23 mouse cellular contexts compared by ENCODE assay signal in genomic region chr13:98132951-98133350, GRCm38 (mm10).
DNase-seq lines count a peak whose midpoint lies in the region; ATAC-seq and TF ChIP-seq lines count a peak whose summit lies in the region.
"Had no signal": no experiment of that assay in that cellular context is flagged by ENCODE, and none has a peak within 500 bp of the region (broad histone marks: within the 10 kb centered on the region; RNA-seq: fewer than 3 reads in every experiment).

No protein-coding gene starts in this region.

- peaks cover 35% of the 10 kb centered on the region for H3K4me1 ChIP-seq in embryonic facial prominence, embryonic 10.5 days
- H3K4me1 ChIP-seq in stomach, postnatal 0 days (replicated peaks; ENCODE audit: control insufficient read depth, insufficient read depth), result no peaks in the 10 kb centered on the region
- H3K4me1 ChIP-seq in kidney, embryonic 15.5 days, result peaks cover 15% of the 10 kb centered on the region

- TF ChIP-seq CTCF in stomach, postnatal 0 days (IDR thresholded peaks at IDR 0.05; ENCODE audit: low read depth), result no peak

- ATAC-seq in stomach, postnatal 0 days (ENCODE audit: low FRiP score, low TSS enrichment), result peak; percentile 76
- no peak for ATAC-seq in kidney, embryonic 15.5 days (replicated peaks; ENCODE audit: low FRiP score)
- ATAC-seq: forebrain, postnatal 0 days; liver, postnatal 0 days; midbrain, embryonic 13.5 days had no signal

- H3K9me3 ChIP-seq in embryonic facial prominence, embryonic 10.5 days, result no peaks in the 10 kb centered on the region
- no peaks in the 10 kb centered on the region for H3K9me3 ChIP-seq in stomach, postnatal 0 days (ENCODE audit: control insufficient read depth, low read length)
- H3K9me3 ChIP-seq in kidney, embryonic 15.5 days (replicated peaks), result no peaks in the 10 kb centered on the region
- H3K9me3 ChIP-seq: G1E; heart, embryonic 10.5 days; hindbrain, embryonic 15.5 days; midbrain, embryonic 13.5 days had no signal

- no peak for TF ChIP-seq EP300 in stomach, postnatal 0 days (optimal IDR thresholded peaks at IDR 0.05)

- H3K36me3 ChIP-seq in embryonic facial prominence, embryonic 10.5 days (replicated peaks), result no peaks in the 10 kb centered on the region
- no peaks in the 10 kb centered on the region for H3K36me3 ChIP-seq in stomach, postnatal 0 days (ENCODE audit: control insufficient read depth, insufficient read depth, low read length)
- no peaks in the 10 kb centered on the region for H3K36me3 ChIP-seq in kidney, embryonic 15.5 days
- H3K36me3 ChIP-seq: G1E; heart, embryonic 10.5 days; hindbrain, embryonic 15.5 days; midbrain, embryonic 13.5 days had no signal

- H3K27me3 ChIP-seq in embryonic facial prominence, embryonic 10.5 days (replicated peaks; ENCODE audit: low read depth, poor library complexity, severe bottlenecking), result no peaks in the 10 kb centered on the region
- no peaks in the 10 kb centered on the region for H3K27me3 ChIP-seq in stomach, postnatal 0 days (ENCODE audit: control insufficient read depth, insufficient read depth, low read length)
- no peaks in the 10 kb centered on the region for H3K27me3 ChIP-seq in kidney, embryonic 15.5 days
- H3K27me3 ChIP-seq: CH12.LX; hindbrain, embryonic 15.5 days; midbrain, embryonic 13.5 days had no signal

- 0 out of 2 replicates have a peak overlapping the region, but pooled peaks have one; percentile 35 for H3K27ac ChIP-seq in embryonic facial prominence, embryonic 10.5 days (replicated peaks)
- no peak overlapping the region for H3K27ac ChIP-seq in stomach, postnatal 0 days (replicated peaks)
- no peak overlapping the region for H3K27ac ChIP-seq in kidney, embryonic 15.5 days
- H3K27ac ChIP-seq: heart, embryonic 10.5 days; hindbrain, embryonic 15.5 days; midbrain, embryonic 13.5 days had no signal

- no peak overlapping the region for H3K4me2 ChIP-seq in stomach, postnatal 0 days (replicated peaks; ENCODE audit: low read depth)
- no peak overlapping the region for H3K4me2 ChIP-seq in kidney, embryonic 15.5 days
- H3K4me2 ChIP-seq: hindbrain, embryonic 15.5 days; liver, embryonic 11.5 days; midbrain, embryonic 13.5 days had no signal

- H3K4me3 ChIP-seq in embryonic facial prominence, embryonic 10.5 days, result no peak overlapping the region
- no peak overlapping the region for H3K4me3 ChIP-seq in stomach, postnatal 0 days (ENCODE audit: low read depth, low read length)
- no peak overlapping the region for H3K4me3 ChIP-seq in kidney, embryonic 15.5 days (replicated peaks)
- H3K4me3 ChIP-seq: heart, embryonic 10.5 days; hindbrain, embryonic 15.5 days; midbrain, embryonic 13.5 days had no signal

- DNase-seq in adrenal gland, adult (ENCODE audit: inconsistent age in 2 of 2, low spot score in 1 of 2), result peak; percentile 22 to 60
- DNase-seq in adrenal gland, postnatal 4 days (ENCODE audit: low spot score in 2 of 2), result no peak
- peak; percentile 65 for DNase-seq in Muller cell, postnatal 12 days (ENCODE audit: inconsistent ontology term)
- no peak for DNase-seq in embryonic facial prominence, embryonic 10.5 days (ENCODE audit: low spot score)
- no peak for DNase-seq in stomach, postnatal 0 days (ENCODE audit: low spot score)
- no peak for DNase-seq in liver
- DNase-seq: cerebellum, adult 2 months; cerebellum, postnatal 36 days; embryo, embryonic 11 days; forebrain, postnatal 0 days; heart, postnatal 4 days; kidney, adult 2 months; kidney, postnatal 10 days; liver, postnatal 0 days; lung, postnatal 10 days; right cerebral cortex, postnatal 14 days had no signal

- WGBS in embryonic facial prominence, embryonic 10.5 days, result 74% methylated on average over 5 of the region's 5 CpGs
- WGBS in stomach, postnatal 0 days, result 57% methylated on average over 5 of the region's 5 CpGs
- 78% methylated on average over 5 of the region's 5 CpGs for WGBS in kidney, embryonic 15.5 days

- H3K9ac ChIP-seq in stomach, postnatal 0 days (ENCODE audit: low read length), result no peak overlapping the region
- H3K9ac ChIP-seq in kidney, embryonic 15.5 days, result no peak overlapping the region
- H3K9ac ChIP-seq: forebrain, postnatal 0 days; hindbrain, embryonic 15.5 days; liver, postnatal 0 days; midbrain, embryonic 13.5 days had no signal

Comparison
In these comparisons a context has a peak if more than half of its experiments do, and no peak if none do; other contexts are left out.
1. DNase-seq: peak in adrenal gland, adult (2 of 2) and Muller cell, postnatal 12 days (single experiment); none in adrenal gland, postnatal 4 days (0 of 2), embryonic facial prominence, embryonic 10.5 days (single experiment), stomach, postnatal 0 days (single experiment) and liver (single experiment).